Mouse (Mus musculus): ENCODE measurements around the gene Zfp775. TPM values are rescaled to one million over a fixed set of nuclear protein-coding genes. Genes with fewer than 3 reads are reported as not detected.
A peak's percentile ranks its signal among the peaks of the same experiment; 100 is the strongest.

Zfp775 gene
- total RNA-seq, 2 experiments from 2014 or later: 0.96 to 1.00 TPM

- peak; percentile 83 for ATAC-seq (replicated peaks; ENCODE audit: poor library complexity)
Measured at GRCm38 (mm10) chr6:48626984-48627383, 25.1 kb downstream of the Zfp775 start.

DNA sequence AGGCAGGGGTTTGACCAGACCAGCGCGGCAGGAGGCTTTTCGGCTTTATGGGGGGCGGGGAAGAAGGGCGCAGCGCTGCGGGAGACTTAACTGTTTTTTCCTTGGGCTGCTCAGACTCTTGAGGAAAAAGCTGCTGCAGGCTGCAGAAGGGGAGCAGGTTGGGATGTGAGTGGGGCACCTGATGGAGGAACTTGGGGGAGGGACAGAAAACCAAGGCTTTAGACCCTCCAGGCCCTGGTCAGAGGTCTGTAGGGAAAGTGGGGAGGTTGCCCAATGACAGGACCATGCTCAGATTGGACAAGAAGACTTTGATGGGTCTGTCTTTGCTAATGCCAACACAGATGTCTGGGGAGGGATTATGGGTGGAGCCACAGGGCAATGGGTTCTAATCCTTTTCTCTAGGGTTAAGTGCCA, 25.7 kb downstream of the Zfp775 start:
- no peak for ATAC-seq (replicated peaks; ENCODE audit: poor library complexity)

GRCm38 (mm10) chr6:48628377-48628776, 26.5 kb downstream of the Zfp775 start:
- no peak for ATAC-seq (replicated peaks; ENCODE audit: poor library complexity)

DNA sequence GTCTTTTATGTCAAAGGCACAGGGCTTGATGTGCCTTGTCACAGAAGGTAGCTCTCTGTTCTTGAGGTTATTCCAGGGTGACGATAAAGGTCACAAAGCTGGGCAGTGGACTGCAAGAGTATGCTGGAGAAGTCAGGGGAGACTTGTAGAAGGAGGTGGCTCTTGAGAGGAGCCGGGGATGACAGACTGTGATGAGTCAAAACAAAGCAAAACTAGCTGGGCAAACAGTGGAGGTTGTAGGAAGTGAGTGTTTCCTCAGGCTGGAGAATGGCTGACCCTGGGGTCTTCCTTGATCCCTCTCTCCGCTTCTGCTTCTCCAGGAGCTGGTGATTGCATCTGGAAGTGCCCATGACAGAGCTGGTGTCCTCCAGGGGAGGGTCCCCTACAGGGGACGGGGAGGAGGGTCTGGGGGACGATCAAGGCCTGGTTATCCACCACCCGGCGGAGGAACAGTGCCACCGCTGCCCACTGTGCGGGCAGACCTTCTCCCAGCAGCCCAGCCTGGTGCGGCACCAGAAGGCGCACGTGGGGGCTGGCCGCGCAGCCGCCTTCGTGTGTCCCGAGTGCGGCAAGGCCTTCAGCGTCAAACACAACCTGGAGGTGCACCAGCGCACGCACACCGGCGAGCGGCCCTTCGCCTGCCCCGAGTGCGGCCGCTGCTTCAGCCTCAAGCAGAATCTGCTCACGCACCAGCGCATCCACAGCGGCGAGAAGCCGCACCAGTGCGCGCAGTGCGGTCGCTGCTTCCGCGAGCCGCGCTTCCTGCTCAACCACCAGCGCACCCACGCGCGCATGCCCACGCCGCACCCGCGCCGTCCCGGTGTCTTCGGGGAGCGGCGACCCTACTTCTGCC, 27.2 kb downstream of the Zfp775 start:
- ATAC-seq (replicated peaks; ENCODE audit: poor library complexity): peak; percentile 30; the same call in 1 of the 2 replicates

- peak; percentile 3; the same call in 1 of the 2 replicates for ATAC-seq (replicated peaks; ENCODE audit: poor library complexity)
Measured at GRCm38 (mm10) chr6:48629661-48630034, 27.8 kb downstream of the Zfp775 start.

- no peak for ATAC-seq (replicated peaks; ENCODE audit: poor library complexity)
Measured at GRCm38 (mm10) chr6:48630831-48631230, 29.0 kb downstream of the Zfp775 start.

DNA sequence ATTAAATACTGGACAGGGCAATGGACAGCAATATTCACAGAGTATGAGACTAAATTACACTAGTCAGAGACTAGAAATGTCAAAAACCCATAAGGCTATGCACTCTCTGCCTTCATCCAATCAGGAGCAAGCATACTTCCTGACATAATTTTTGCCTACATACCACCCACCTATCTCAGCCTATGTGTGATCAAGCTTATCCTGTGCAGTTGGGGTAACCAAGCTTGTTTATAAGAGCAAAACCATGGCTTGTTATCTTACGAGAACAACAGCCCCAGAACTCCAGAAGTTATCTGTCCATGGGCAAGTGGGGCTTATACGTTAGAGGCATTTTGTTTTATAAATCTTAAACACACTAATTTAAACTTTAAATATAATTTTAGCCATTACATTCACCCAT, 33.2 kb downstream of the Zfp775 start:
- peak; percentile 95 for ATAC-seq (replicated peaks; ENCODE audit: poor library complexity)

DNA sequence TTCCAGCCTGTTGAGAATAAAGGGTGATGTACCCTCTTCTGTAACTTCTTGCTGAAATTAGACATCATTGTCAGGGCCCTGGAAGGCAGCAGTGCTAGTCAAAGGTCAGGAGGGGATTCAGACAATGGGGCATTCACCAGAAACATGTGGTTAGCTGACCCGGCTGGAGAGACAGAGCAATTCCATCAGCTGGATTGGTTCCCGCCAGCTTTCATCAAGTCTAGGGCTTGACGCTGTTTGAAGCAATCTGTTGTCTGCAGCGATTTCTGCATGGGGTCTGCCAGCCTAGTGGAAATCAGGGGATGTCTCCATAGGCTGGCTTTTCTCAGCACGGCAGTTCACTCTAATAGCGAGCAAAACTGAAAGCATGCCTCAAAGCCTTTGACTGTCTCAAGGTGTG, 34.7 kb downstream of the Zfp775 start:
- no peak for ATAC-seq (replicated peaks; ENCODE audit: poor library complexity)

DNA sequence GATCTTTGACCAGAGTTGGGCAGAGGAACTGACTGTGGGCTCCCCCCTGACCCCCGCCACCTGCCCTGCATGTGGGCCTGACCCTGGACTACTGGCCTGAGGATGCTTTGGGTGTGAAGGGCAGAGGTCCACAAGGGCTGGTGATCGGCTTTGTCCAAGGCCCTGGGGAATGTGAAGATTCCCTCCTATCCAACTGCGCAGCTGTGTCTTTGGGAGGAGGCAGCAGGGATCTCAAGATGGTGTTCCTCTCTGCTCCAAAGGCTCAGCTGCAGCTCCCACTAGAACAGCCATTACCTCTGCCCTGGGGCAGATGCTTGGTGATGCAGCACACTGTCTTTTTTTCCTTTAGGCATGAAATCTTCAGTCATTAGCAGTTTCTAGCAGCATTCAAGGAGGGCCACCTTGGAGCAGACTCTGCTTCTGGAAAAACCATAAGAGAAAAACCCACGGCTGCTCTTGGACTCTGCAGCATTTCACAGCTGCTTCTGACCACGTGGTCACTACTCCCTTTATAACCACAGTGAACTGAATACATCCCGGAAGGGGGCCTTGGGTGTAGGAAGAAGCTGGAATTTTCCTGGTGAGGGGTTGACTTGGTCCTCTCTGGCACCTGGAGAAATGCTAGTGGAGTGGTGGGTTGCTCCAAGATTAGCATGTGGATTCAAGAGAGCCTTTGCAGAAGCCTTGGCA, 36.1 kb downstream of the Zfp775 start:
- ATAC-seq (replicated peaks; ENCODE audit: poor library complexity): no peak

- no peak for ATAC-seq (replicated peaks; ENCODE audit: poor library complexity)
Measured at GRCm38 (mm10) chr6:48638553-48638952, 36.7 kb downstream of the Zfp775 start.

DNA sequence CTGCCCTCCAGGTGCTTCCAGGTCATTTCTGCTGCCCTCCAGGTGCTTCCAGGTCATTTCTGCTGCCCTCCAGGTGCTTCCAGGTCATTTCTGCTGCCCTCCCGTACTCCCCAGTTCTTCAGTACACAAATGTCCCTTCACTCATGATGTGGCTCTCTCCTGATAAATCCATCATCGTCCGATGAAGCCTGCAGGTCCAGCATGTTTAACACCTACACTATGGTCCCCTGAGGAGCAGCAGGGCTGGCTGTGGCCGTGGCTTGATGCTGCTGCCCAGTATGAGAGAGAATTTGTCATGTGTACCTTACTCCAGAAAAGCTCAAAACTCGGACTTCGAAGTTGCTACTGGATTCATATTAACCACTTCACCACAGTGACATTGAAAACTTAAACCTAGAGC, 39.5 kb downstream of the Zfp775 start:
- ATAC-seq (replicated peaks; ENCODE audit: poor library complexity): no peak

- ATAC-seq (replicated peaks; ENCODE audit: poor library complexity): peak; percentile 68
Measured at GRCm38 (mm10) chr6:48642764-48643292, 41.0 kb downstream of the Zfp775 start.

- peak; percentile 87 for ATAC-seq (replicated peaks; ENCODE audit: poor library complexity)
Measured at GRCm38 (mm10) chr6:48645660-48646308, 43.9 kb downstream of the Zfp775 start.

DNA sequence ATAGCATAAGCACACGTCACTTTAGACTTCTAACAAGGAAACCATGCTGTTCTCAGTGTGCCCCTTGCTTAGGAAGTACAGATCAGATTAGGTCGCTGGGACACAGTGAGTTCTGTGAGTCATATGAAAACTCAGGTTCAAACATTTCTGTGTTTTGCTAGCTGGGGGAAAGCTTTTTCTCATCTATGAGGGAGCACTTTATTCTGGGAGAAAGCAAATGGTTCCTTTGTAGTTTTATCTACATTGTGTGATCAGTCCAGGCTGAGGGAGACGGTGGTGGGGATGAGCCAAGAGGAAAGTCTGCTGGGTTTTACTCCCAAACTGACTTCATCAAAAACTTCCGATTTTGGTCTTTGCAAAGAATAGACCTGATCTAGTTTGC, 44.4 kb downstream of the Zfp775 start:
- no peak for ATAC-seq (replicated peaks; ENCODE audit: poor library complexity)

DNA sequence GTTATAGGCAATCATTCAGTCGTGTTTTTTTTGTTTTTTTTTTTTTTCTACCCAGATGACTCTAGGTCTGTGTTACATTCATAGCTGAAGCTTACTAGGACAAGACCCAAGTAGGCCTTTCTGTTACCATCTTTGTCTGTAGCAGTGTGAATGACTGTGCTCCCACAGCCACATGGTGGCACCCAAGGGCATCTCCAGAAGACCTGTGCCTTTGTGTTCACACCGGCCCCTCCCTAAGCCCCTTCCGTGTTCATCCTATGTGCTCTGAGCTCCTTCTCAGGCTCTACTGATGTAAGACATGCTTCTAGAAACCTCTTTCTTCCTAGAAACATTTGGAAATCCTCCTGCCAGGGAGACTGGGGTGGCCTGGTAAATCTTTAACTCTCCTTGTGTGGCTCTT, 45.1 kb downstream of the Zfp775 start, which contains the start of gene Gimap8:
TSS of gene Gimap8 (plus strand) at position 240 of the 400 bp plus-strand sequence.
- ATAC-seq (replicated peaks; ENCODE audit: poor library complexity): peak; percentile 91

DNA sequence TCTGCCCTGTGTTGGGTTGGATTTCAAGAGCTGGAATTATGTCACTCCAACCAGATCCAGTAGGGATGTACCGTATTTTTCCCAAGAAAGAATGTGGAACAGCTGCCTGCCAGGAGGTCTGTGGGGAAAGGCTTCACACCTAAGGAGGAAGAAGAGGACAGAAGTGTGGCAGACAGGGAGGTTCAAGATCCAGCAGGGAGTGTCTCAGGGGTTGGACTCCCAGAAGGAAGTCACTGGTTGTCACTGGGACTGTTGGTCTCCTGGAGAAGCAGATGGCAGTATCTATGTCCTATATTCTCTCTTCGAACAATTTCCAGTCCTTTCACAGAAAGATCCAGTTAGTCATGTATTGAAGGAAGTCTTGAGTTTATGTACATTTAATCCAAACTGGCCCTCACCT, 45.7 kb downstream of the Zfp775 start:
- no peak for ATAC-seq (replicated peaks; ENCODE audit: poor library complexity)

DNA sequence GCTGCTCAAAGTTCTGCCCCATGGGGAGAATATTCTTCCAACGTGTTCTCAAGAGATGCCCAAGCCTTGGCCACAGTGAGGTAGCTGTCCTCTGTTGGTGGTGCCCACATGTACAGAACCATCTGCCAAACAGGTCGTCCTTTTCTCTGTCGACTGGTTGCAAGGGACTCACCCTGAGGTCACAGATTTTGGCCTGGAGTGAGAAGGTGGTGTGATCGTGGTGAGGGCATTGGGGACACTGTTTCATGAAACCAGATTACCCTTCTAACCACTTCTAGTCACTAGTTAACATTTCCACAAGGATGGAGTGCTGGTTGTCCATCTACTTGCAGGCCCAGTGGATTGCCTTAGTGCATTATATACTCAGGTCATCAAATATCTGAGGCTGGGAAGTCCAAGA, 46.9 kb downstream of the Zfp775 start:
- no peak for ATAC-seq (replicated peaks; ENCODE audit: poor library complexity)

- ATAC-seq (replicated peaks; ENCODE audit: poor library complexity): no peak
Measured at GRCm38 (mm10) chr6:48650041-48650440, 48.2 kb downstream of the Zfp775 start.

DNA sequence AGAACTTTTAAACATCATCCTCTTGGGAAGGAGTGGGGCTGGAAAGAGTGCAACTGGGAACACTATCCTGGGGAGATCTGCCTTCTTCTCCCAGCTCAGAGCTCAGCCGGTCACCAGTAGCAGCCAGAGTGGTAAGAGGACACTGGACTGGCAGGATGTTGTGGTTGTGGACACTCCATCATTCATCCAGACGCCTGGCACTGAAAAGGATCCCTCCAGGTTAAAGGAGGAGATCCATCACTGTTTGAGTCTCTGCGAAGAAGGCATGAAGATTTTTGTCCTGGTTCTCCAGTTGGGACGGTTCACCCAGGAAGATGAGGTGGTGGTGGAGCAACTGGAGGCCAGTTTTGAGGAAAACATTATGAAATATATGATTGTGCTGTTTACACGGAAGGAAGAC, 56.9 kb downstream of the Zfp775 start:
- no peak for ATAC-seq (replicated peaks; ENCODE audit: poor library complexity)

DNA sequence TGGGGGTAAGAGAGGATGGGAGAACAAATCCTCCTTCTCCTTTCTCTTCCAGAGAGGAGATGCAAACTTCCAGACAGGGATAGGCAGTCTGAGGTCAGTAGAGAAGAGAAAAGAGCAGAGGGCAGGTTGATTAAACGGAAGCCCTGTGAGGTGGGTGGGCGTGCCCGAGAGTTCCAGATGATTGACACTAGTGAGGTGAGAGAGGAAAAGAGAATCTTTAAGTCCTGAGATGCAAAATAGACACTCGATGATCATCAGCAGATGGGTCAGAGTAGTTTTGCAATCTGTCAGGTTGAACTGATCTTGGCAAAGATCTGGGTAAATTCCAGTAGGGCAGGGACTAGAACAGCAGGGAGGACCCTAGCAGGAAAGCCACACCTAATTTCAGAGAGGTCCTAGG, 62.9 kb downstream of the Zfp775 start:
- no peak for ATAC-seq (replicated peaks; ENCODE audit: poor library complexity)

- ATAC-seq (replicated peaks; ENCODE audit: poor library complexity): no peak
Measured at GRCm38 (mm10) chr6:48665471-48665870, 63.6 kb downstream of the Zfp775 start.

All from megakaryocyte progenitor cell, adult 5-6 weeks (primary cell).